Mouse (Mus musculus): ENCODE measurements around the gene Pitx1.
A peak's percentile ranks its signal among the peaks of the same experiment; 100 is the strongest.

The Pitx1 gene

GRCm38 (mm10) chr13:55830833-55831721 is 4.9 kb downstream of the Pitx1 start:
- DNase-seq (ENCODE audit: low spot score) = no peak

- no peak for DNase-seq (ENCODE audit: low spot score)
These were observed 5.7 kb downstream of the Pitx1 start for GRCm38 (mm10) chr13:55830081-55830832.

DNA sequence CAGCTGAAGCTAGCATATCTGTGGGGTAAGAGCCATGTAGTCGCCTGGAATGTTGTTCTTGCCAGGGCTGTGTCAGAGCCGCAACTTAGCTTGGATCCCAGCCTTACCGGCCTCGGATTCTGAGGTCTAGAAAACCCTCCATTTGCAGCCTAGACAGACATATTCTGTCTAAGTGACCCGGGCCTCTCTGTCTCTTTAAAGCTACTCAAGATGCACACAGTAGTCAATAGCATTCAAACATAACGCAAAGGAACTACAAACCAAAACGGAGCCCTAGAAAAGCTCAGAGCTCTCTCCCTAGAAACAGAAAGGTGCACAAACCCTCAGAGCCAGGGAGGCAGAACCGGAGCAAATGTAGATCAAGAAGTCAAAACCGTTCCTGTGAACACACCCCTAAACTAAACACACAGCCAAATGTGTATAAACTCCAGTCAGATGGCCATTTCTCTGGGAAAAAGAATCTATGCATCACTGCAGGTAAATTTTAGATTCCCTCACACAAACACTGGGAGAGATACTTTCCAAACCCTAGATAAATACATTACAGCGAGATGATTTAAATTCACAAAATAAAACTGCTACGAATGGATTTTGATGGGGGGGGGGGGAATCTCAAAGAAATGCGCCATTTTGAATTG is 6.9 kb downstream of the Pitx1 start:
- no peak for DNase-seq (ENCODE audit: low spot score)

- no peak for DNase-seq (ENCODE audit: low spot score)
These were observed 7.6 kb downstream of the Pitx1 start for GRCm38 (mm10) chr13:55828141-55829017.

DNA sequence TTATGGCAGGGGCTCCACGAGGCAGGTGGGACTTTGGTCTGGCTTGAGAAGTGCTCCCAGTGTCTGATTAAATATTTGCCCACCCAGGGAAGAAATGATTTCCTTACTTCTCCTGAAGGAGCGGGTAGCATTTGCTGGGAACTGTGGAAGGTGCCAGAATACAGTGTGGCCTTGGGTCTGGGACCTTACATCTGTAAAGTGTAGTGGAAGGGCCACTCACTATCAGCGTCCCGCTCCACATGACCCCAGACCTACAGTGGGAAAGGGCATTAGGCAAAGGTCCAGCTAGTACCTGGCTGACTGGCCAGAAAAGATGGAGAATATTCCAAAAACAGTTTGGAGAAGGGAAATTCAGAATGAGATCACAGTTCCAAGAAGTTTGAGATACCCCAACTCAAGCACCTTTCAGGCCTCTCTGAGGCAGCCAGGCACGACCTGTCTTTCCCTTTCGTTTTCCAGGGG is 8.3 kb downstream of the Pitx1 start:
- no peak for DNase-seq (ENCODE audit: low spot score)

GRCm38 (mm10) chr13:55826796-55827678 is 9.0 kb downstream of the Pitx1 start:
- no peak for DNase-seq (ENCODE audit: low spot score)

DNA sequence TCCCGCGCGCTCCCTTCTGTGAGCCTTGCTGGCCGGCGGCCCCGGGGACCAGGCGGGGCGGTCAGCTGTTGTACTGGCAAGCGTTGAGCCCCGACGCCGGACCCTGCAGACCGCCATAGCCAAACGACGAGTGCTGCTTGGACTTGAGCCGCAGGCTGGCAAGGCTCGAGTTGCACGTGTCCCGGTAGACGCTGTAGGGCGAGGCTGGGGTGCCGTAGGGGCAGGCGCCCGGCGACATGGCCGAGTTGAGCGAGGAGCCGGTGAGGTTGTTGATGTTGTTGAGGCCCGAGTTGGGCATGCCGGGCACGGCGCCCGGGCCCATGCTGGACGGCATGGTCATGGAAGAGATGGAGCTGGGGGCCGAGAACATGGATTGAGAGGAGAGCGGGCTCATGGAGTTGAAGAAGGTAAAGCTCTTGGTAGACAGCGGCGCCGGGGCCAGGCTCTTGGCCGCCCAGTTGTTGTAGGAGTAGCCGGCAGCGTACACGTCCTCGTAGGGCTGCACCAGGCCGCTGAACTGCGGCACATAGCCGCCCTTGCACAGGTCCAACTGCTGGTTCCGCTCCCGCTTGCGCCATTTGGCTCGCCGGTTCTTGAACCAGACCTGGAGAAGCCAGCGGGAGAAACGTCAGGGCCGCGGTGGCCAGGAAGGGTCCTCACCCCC is 9.9 kb downstream of the Pitx1 start:
- DNase-seq (ENCODE audit: low spot score) = peak; percentile 31

- DNase-seq (ENCODE audit: low spot score) = no peak
These were observed 10.7 kb downstream of the Pitx1 start for GRCm38 (mm10) chr13:55825245-55825681.

- no peak for DNase-seq (ENCODE audit: low spot score)
These were observed 11.6 kb downstream of the Pitx1 start for GRCm38 (mm10) chr13:55824151-55824945.

DNA sequence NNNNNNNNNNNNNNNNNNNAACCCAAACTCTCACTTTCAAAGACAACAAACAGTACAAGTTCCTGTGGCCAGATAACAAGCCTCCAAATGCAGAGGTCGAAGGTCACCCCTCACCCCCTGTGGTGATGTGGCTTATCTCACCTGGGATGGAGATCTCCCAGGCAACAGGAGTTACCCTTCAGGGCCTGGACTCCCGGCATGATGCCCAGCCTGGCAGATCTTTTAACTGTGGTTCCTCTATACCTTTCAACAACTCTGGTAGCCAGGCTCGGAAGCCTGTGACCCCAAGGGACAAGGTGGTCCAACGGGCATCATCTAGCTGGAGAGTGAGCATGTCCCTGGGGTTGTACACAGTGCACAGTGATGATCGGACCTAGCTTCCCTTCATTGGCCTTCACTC is 13.5 kb downstream of the Pitx1 start:
- no peak for DNase-seq (ENCODE audit: low spot score)

- DNase-seq (ENCODE audit: low spot score) = no peak
These were observed 21.2 kb downstream of the Pitx1 start for GRCm38 (mm10) chr13:55814834-55815233.

DNA sequence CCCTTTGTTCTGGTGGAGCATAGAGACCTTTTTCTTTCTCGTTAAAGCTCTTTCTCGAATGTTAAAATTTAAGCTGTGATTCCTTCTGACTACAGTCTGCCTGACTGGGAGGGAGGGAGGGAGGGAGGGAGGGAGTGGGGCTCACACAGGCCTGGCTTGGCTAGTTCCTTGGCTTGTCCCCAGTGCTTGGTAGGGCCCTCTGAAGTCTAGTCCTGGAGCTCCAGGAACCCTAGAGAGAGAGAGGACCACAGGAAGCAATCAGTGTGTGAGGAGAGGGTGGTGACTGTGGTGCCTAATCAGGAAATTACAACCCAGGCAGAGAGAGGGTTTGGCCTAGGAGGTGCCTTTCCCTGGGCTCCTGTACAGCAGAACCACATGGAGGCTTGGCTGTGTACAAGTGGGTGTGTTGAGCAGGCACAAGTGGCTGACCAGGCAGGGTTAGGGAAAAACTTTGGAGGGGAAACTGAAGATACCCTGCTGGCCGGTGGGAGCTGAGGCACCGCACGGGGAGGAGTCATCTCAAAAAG is 22.4 kb downstream of the Pitx1 start:
- no peak for DNase-seq (ENCODE audit: low spot score)

DNA sequence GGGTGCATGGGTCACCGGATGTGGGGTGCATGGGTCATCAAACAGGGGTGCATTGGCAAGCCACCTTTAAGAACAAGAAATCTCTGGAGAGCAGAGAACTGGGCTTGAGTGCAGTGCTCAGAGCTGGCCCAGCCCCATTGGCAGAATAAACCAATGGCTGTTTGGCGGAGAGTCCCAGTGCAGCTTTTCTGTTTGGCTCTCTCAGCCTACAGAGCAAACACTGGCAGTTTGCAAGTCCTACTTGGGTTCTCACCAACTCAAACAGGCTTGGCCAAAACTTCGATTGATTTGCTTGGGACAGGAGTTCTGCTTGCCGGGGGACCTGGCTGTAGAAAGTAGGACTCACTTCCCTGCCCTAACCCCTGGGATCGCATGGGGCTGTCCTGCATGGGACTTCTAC is 25.0 kb downstream of the Pitx1 start:
- DNase-seq (ENCODE audit: low spot score) = no peak

DNA sequence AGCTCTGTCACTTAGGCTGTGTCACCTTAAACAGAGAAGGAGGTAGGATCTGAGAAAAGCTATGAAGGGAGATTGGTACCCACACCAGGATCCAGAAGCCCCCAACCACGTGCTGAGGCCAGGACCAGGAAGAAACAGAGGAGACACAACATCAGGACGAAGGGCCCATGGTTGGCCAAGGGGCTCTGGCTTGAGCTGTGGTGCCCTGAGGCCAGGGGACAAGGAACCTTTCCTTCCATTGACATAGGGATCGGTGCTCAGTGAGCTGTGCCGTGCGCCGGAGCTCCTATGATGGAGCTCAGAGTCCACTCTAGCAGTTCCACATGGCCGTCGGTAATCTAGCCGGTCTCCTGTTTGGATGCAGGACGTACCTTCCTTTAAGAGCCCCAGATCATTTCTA is 26.3 kb downstream of the Pitx1 start:
- DNase-seq (ENCODE audit: low spot score) = no peak

- DNase-seq (ENCODE audit: low spot score) = no peak
These were observed 26.9 kb downstream of the Pitx1 start for GRCm38 (mm10) chr13:55809041-55809623.

DNA sequence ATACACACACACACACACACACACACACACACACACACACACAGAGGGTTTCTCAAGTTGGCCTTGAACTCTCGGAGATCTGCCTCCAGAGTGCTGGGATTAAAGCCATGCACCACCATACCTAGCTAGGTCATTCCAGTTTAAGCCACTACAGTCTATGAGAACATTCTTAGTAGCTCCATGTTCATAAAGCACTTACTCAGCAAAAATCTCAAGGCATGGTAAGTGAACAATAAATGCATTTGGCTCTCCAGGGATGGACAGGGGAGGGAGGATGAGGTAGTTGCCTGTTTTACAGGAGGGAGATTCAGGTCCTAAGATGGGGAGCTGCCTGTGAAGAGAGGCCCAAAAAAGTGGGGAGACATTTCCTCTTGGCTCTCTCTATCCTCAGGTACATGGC is 32.0 kb downstream of the Pitx1 start:
- no peak for DNase-seq (ENCODE audit: low spot score)

- DNase-seq (ENCODE audit: low spot score) = no peak
These were observed 34.7 kb downstream of the Pitx1 start for GRCm38 (mm10) chr13:55801246-55801645.

DNA sequence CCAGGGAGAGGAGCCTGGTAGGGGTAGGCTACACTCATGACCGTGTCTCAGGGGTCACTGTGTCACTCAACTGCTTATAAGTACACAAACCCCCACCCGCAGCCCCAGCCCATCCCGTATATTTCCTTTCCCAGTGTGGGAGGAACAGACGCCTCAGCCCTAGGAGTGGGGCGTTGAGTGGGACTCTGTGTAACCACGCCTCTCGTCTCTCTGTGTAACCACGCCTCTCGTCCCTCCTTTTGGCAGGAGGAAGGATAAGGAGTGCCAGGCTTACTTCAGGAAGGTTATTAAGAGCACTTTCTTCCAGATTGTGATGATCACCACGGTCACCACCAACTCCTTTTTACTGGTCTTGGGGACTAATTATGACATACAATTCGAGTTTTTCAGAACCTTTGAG is 49.9 kb downstream of the Pitx1 start:
- DNase-seq (ENCODE audit: low spot score) = no peak

DNA sequence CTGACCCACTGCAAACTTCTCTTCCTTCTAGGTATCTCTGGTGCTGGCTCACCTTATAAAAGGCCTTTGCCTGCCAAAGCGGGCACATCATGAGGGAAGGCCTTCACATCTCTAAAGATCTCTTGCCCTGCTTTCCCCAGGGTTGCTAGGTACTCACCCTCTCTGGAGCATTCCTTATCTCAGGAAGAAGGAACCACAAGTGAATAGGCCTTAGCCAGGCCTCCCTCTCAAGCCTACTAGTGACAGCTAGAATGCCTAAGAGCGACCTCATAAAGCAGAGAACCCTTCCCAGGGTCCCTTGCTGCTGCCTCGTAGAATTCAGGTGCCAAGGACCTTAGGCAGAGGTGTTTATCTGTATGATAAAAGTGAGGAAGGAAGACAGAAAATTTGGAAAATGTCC is 51.7 kb downstream of the Pitx1 start, which contains the start of gene Catsper3:
Catsper3 (plus strand) TSS at position 301 of the 400 bp plus-strand sequence.
- no peak for DNase-seq (ENCODE audit: low spot score)
